Mouse (Mus musculus): ENCODE measurements at regions not wholly inside any gene's neighbourhood (a gene's known extent, or its start where the extent isn't known, plus 50 kb on each side); places are given as distances from the start of the nearest gene placed in this dataset.

DNA sequence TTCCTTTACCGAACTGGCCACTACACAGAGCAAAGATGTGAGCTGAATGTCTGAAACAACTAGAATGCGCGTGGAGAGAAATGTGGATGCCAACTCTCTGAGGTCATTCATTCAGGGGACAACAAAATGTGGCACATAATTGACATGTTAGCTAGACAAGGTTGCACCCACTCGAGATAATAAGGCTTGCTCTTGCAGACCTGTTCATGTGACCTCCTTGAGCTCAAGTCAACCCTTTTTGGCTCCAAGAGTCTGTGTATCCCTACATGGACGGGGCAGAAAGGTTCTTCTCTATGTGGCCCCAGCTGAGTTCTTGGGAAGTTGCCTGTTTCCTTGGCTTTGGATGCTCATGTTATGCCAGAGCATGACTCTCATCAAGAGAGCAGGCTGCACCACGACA lies 383.0 kb upstream of the Mgmt start:
- TF ChIP-seq POLR2A (IDR thresholded peaks at IDR 0.05; ENCODE audit: extremely low read depth, insufficient read depth, low read length), result no peak
- no peak for TF ChIP-seq CTCF (IDR thresholded peaks at IDR 0.05; ENCODE audit: low read depth, low read length)
